Mouse (Mus musculus): ENCODE measurements around the gene Fxyd6. TPM values are rescaled to one million over a fixed set of nuclear protein-coding genes. Genes with fewer than 3 reads are reported as not detected.

Gene Fxyd6
- polyA plus RNA-seq, 1 experiment from 2014 or later: 293 TPM

GRCm38 (mm10) chr9:45355192-45355591, 14.8 kb upstream of the Fxyd6 start:
- Histone ChIP-seq H3K36me3 (no peaks in the 10 kb centered on the region), H3K9me3 (no peaks in the 10 kb centered on the region), H3K9ac (no peak overlapping the region), H3K27ac (replicated peaks) (no peak overlapping the region), H3K4me2 (no peak overlapping the region), H3K27me3 (no peaks in the 10 kb centered on the region), H3K4me1 (replicated peaks) (peaks cover 10% of the 10 kb centered on the region), H3K4me3 (no peak overlapping the region)
- ATAC-seq (ENCODE audit: low read depth): no peak
- 85% methylated on average over 2 of the region's 2 CpGs for WGBS

- Histone ChIP-seq H3K9ac (no peak overlapping the region), H3K9me3 (no peaks in the 10 kb centered on the region), H3K4me2 (no peak overlapping the region), H3K27me3 (no peaks in the 10 kb centered on the region), H3K4me3 (no peak overlapping the region), H3K4me1 (replicated peaks) (peaks cover 14% of the 10 kb centered on the region), H3K36me3 (no peaks in the 10 kb centered on the region), H3K27ac (replicated peaks) (no peak overlapping the region)
- ATAC-seq (ENCODE audit: low read depth): no peak
- WGBS: 67% methylated on average over 7 of the region's 7 CpGs
These were observed 11.6 kb upstream of the Fxyd6 start for GRCm38 (mm10) chr9:45358356-45358755.

- H3K9me3 ChIP-seq: no peaks in the 10 kb centered on the region
- no peak overlapping the region for H3K4me2 ChIP-seq
- H3K4me3 ChIP-seq: no peak overlapping the region
- H3K27me3 ChIP-seq: no peaks in the 10 kb centered on the region
- no peak for ATAC-seq (ENCODE audit: low read depth)
- H3K36me3 ChIP-seq: no peaks in the 10 kb centered on the region
- 56% methylated on average over 2 of the region's 2 CpGs for WGBS
- H3K4me1 ChIP-seq (replicated peaks): peaks cover 14% of the 10 kb centered on the region
- no peak overlapping the region for H3K9ac ChIP-seq
- no peak overlapping the region for H3K27ac ChIP-seq (replicated peaks)
These were observed 7.9 kb upstream of the Fxyd6 start for GRCm38 (mm10) chr9:45362051-45362461.

- no peak overlapping the region for H3K4me3 ChIP-seq
- WGBS: 56% methylated on average over 7 of the region's 7 CpGs
These were observed 6.3 kb upstream of the Fxyd6 start for GRCm38 (mm10) chr9:45363639-45364214.

GRCm38 (mm10) chr9:45367716-45368115, 2.3 kb upstream of the Fxyd6 start:
- H3K9me3 ChIP-seq: no peaks in the 10 kb centered on the region
- no peak overlapping the region for H3K4me3 ChIP-seq
- WGBS: 81% methylated on average over 8 of the region's 8 CpGs
- no peak overlapping the region for H3K9ac ChIP-seq
- H3K36me3 ChIP-seq: no peaks in the 10 kb centered on the region
- H3K4me1 ChIP-seq (replicated peaks): peaks cover 29% of the 10 kb centered on the region
- no peaks in the 10 kb centered on the region for H3K27me3 ChIP-seq
- no peak overlapping the region for H3K4me2 ChIP-seq
- H3K27ac ChIP-seq (replicated peaks): no peak overlapping the region
- no peak for ATAC-seq (ENCODE audit: low read depth)

More at GRCm38 (mm10) chr9:45363639-45364214, 6.3 kb upstream of the Fxyd6 start:
- Histone ChIP-seq H3K4me1 (replicated peaks) (peaks cover 8% of the 10 kb centered on the region; the same call in 1 of the 2 replicates), H3K27me3 (no peaks in the 10 kb centered on the region), H3K36me3 (no peaks in the 10 kb centered on the region), H3K4me2 (no peak overlapping the region), H3K9me3 (no peaks in the 10 kb centered on the region), H3K27ac (replicated peaks) (no peak overlapping the region), H3K9ac (no peak overlapping the region)
- ATAC-seq (ENCODE audit: low read depth): no peak

- no peaks in the 10 kb centered on the region for H3K9me3 ChIP-seq
- no peak overlapping the region for H3K27ac ChIP-seq (replicated peaks)
- no peaks in the 10 kb centered on the region for H3K27me3 ChIP-seq
- ATAC-seq (ENCODE audit: low read depth): no peak
- H3K9ac ChIP-seq: no peak overlapping the region
- no peaks in the 10 kb centered on the region for H3K36me3 ChIP-seq
- H3K4me3 ChIP-seq: no peak overlapping the region
- peaks cover 33% of the 10 kb centered on the region for H3K4me1 ChIP-seq (replicated peaks)
- H3K4me2 ChIP-seq: no peak overlapping the region
- WGBS: 75% methylated on average over 5 of the region's 5 CpGs
These were observed 1.6 kb upstream of the Fxyd6 start for GRCm38 (mm10) chr9:45368341-45368901.

- WGBS: 3% methylated on average over 25 of the region's 25 CpGs
- peak overlapping the region; percentile 84 for H3K9ac ChIP-seq
These were observed 791 bp downstream of the Fxyd6 start for GRCm38 (mm10) chr9:45370616-45371336.

GRCm38 (mm10) chr9:45371337-45371707, 1.3 kb downstream of the Fxyd6 start:
- Histone ChIP-seq H3K4me3 (peak overlapping the region; percentile 72), H3K4me1 (replicated peaks) (peaks cover 38% of the 10 kb centered on the region), H3K27me3 (no peaks in the 10 kb centered on the region), H3K9me3 (no peaks in the 10 kb centered on the region), H3K36me3 (no peaks in the 10 kb centered on the region), H3K9ac (peak overlapping the region; percentile 84), H3K27ac (replicated peaks) (peak overlapping the region; percentile 80), H3K4me2 (peak overlapping the region; percentile 90)
- 6% methylated on average over 2 of the region's 2 CpGs for WGBS
- peak; percentile 37 for ATAC-seq (ENCODE audit: low read depth)

More at GRCm38 (mm10) chr9:45370616-45371336, 791 bp downstream of the Fxyd6 start:
- Histone ChIP-seq H3K4me1 (replicated peaks) (peaks cover 36% of the 10 kb centered on the region), H3K27me3 (no peaks in the 10 kb centered on the region), H3K4me3 (peak overlapping the region; percentile 72), H3K4me2 (peak overlapping the region; percentile 90), H3K36me3 (no peaks in the 10 kb centered on the region), H3K27ac (replicated peaks) (peak overlapping the region; percentile 80), H3K9me3 (no peaks in the 10 kb centered on the region)
- ATAC-seq (ENCODE audit: low read depth): peak; percentile 40

GRCm38 (mm10) chr9:45373896-45374295, 3.9 kb downstream of the Fxyd6 start:
- 86% methylated on average over 3 of the region's 3 CpGs for WGBS
- Histone ChIP-seq H3K27me3 (no peaks in the 10 kb centered on the region), H3K4me3 (no peak overlapping the region), H3K4me2 (no peak overlapping the region), H3K36me3 (no peaks in the 10 kb centered on the region; the same call in 1 of the 2 replicates), H3K4me1 (replicated peaks) (peaks cover 50% of the 10 kb centered on the region), H3K9ac (no peak overlapping the region), H3K9me3 (no peaks in the 10 kb centered on the region), H3K27ac (replicated peaks) (no peak overlapping the region)
- no peak for ATAC-seq (ENCODE audit: low read depth)

- H3K4me1 ChIP-seq (replicated peaks): peaks cover 53% of the 10 kb centered on the region
- H3K4me2 ChIP-seq: no peak overlapping the region
- H3K27ac ChIP-seq (replicated peaks): no peak overlapping the region
- no peaks in the 10 kb centered on the region; the same call in 1 of the 2 replicates for H3K36me3 ChIP-seq
- ATAC-seq (ENCODE audit: low read depth): no peak
- no peaks in the 10 kb centered on the region for H3K27me3 ChIP-seq
- no peak overlapping the region for H3K9ac ChIP-seq
- WGBS: 92% methylated on average over 6 of the region's 6 CpGs
- no peak overlapping the region for H3K4me3 ChIP-seq
- no peaks in the 10 kb centered on the region for H3K9me3 ChIP-seq
These were observed 5.1 kb downstream of the Fxyd6 start for GRCm38 (mm10) chr9:45374988-45375502.

- H3K4me2 ChIP-seq: no peak overlapping the region
- H3K4me1 ChIP-seq (replicated peaks): peaks cover 59% of the 10 kb centered on the region
- H3K27ac ChIP-seq (replicated peaks): no peak overlapping the region
- ATAC-seq (ENCODE audit: low read depth): no peak
- H3K27me3 ChIP-seq: no peaks in the 10 kb centered on the region
- no peaks in the 10 kb centered on the region for H3K9me3 ChIP-seq
- H3K36me3 ChIP-seq: no peaks in the 10 kb centered on the region; the same call in 1 of the 2 replicates
- H3K4me3 ChIP-seq: no peak overlapping the region
- H3K9ac ChIP-seq: no peak overlapping the region
- WGBS: 79% methylated on average over 4 of the region's 4 CpGs
These were observed 6.4 kb downstream of the Fxyd6 start for GRCm38 (mm10) chr9:45376427-45376826.

- H3K4me3 ChIP-seq: no peak overlapping the region
- H3K36me3 ChIP-seq: no peaks in the 10 kb centered on the region; the same call in 1 of the 2 replicates
- H3K4me2 ChIP-seq: no peak overlapping the region
- H3K27me3 ChIP-seq: no peaks in the 10 kb centered on the region
- no peak for ATAC-seq (ENCODE audit: low read depth)
- no peaks in the 10 kb centered on the region for H3K9me3 ChIP-seq
- H3K4me1 ChIP-seq (replicated peaks): peaks cover 58% of the 10 kb centered on the region
- no peak overlapping the region for H3K27ac ChIP-seq (replicated peaks)
- 90% methylated on average over 2 of the region's 2 CpGs for WGBS
- H3K9ac ChIP-seq: no peak overlapping the region
These were observed 6.9 kb downstream of the Fxyd6 start for GRCm38 (mm10) chr9:45376883-45377282.
